Mouse (Mus musculus) hindbrain, postnatal 0 days (tissue): ENCODE results near the gene Ltbp1. TPM values are rescaled to one million over a fixed set of nuclear protein-coding genes. Genes with fewer than 3 reads are reported as not detected.

Source experiments
- ATAC-seq: fragments of 200-750 bp; cut with Nextera tagmentation; 2 replicates; pipeline ENCODE4 v1.8.0; 2017; ENCODE audit warnings: mild to moderate bottlenecking, moderate TSS enrichment, moderate library complexity
- DNase-seq: peaks from one replicate; pipeline ENCODE4 v3.0.0-alpha.2; 2015; ENCODE audit warnings: low spot score
- H3K27ac ChIP-seq: fragments of 300-500 bp; sonication (generic); 2 replicates; pipeline ENCODE4 v1.5.1; 2014; ENCODE audit warnings: mild to moderate bottlenecking
- H3K27me3 ChIP-seq: fragments of 300-500 bp; sonication (generic); 2 replicates; pipeline ENCODE4 v1.6.1; 2014; ENCODE audit warnings: low read length, mixed read lengths; ENCODE audit not compliant: insufficient read depth
- H3K36me3 ChIP-seq: fragments of 300-500 bp; sonication (generic); 2 replicates; pipeline ENCODE4 v1.6.1; 2014; ENCODE audit warnings: low read length, mixed read lengths; ENCODE audit not compliant: insufficient read depth
- H3K4me1 ChIP-seq: fragments of 300-500 bp; sonication (generic); 2 replicates; pipeline ENCODE4 v1.6.1; 2014; ENCODE audit warnings: antibody characterized with exemption, low read length, mixed read lengths; ENCODE audit not compliant: insufficient read depth
- H3K4me2 ChIP-seq: fragments of 300-500 bp; sonication (generic); 2 replicates; pipeline ENCODE4 v1.6.1; 2014; ENCODE audit warnings: low read depth, mild to moderate bottlenecking, low read length, moderate library complexity, mixed read lengths
- H3K4me3 ChIP-seq: fragments of 300-500 bp; sonication (generic); 2 replicates; pipeline ENCODE4 v1.5.1; 2014; ENCODE audit warnings: low read length
- H3K9ac ChIP-seq: fragments of 300-500 bp; sonication (generic); replicated peaks from 2 replicates; pipeline ENCODE4 v1.6.1; 2014; ENCODE audit warnings: mild to moderate bottlenecking, low read length, moderate library complexity, mixed read lengths
- H3K9me3 ChIP-seq: fragments of 300-500 bp; sonication (generic); 2 replicates; pipeline ENCODE4 v1.6.1; 2016; ENCODE audit warnings: low read length, mixed read lengths
- CTCF ChIP-seq: IDR thresholded peaks from 2 replicates; pipeline ENCODE4 v1.5.1; 2016; ENCODE audit warnings: antibody characterized with exemption, control low read depth, low read depth
- WGBS: fragments of 180-500 bp; shearing (Covaris S2); extraction: QIAGEN DNeasy Blood & Tissue Kit; methylation state at CpG from one replicate; pipeline ENCODE4 v1.1.7; 2014; 5-methylcytosine and 5-hydroxymethylcytosine counted together
- polyA plus RNA-seq: library from polyadenylated mRNA; unstranded; fragments of >200 nt; fragmentation: Nextera tagmentation; extraction: Ambion mirVana; gene quantifications from 2 replicates; pipeline ENCODE4 v1.2.1, GENCODE M21; 2015
- total RNA-seq: library from RNA; depleted of rRNA; stranded (reverse); fragments of >200 nt; gene quantifications from 2 replicates; pipeline ENCODE4 v1.2.3, GENCODE M21; 2014

Gene Ltbp1
- total and polyA plus RNA-seq, 2 experiments from 2014 or later, result 1.7 to 5.0 TPM

DNA sequence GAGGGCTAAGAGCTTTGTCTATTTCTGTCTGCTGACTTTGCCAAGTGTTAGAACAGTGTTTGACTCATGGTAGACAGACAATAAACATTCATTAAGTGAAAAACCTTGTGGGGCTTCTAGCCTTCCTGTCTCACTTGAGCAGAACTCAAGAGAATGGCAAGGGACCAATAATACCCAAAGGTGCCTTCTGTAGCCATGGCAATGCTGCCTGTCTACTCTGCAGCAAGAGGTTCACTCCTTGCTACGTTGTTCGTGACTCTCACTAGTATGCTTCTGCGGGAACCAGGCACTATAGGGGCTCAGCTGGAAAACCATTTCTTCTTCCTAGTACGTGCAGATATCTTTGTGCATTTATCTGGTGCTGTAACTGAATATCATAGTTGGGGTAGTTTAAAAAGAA lies 205.2 kb downstream of the Ltbp1 start:
- ATAC-seq (peak; percentile 55; the same call in 1 of the 2 replicates), DNase-seq (peak; percentile 7)
- no peaks in the 10 kb centered on the region for H3K9me3 ChIP-seq
- no peak overlapping the region for H3K27ac ChIP-seq
- no peaks in the 10 kb centered on the region for H3K27me3 ChIP-seq
- no peak overlapping the region for H3K4me2 ChIP-seq
- H3K4me1 ChIP-seq, result no peaks in the 10 kb centered on the region
- no peak overlapping the region for H3K4me3 ChIP-seq
- TF ChIP-seq CTCF, result no peak
- no peak overlapping the region for H3K9ac ChIP-seq
- no peaks in the 10 kb centered on the region for H3K36me3 ChIP-seq
- 76% methylated on average over 4 of the region's 4 CpGs for WGBS

DNA sequence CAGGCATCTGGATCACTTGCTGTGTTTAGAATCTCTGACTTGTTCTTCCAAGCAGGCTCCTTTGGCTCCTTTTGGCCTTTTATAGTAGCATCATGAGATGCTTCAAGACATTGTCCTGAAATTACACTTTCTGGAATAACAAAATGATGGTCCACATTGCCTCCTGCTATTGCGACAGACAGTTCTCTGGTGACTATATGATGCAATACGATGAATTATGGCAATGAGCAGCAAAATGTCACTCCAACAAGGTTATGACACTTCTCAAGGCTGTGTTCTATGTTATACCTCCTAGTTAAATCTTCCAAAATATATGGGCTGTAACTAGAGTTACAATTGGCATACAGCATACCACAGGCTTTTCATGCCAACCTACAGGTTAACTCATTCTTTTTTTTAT lies 211.0 kb downstream of the Ltbp1 start:
- ATAC-seq (no peak), DNase-seq (no peak)
- no peak for TF ChIP-seq CTCF
- Histone ChIP-seq H3K27me3 (no peaks in the 10 kb centered on the region), H3K4me3 (no peak overlapping the region), H3K36me3 (no peaks in the 10 kb centered on the region), H3K4me2 (no peak overlapping the region), H3K4me1 (no peaks in the 10 kb centered on the region), H3K9me3 (no peaks in the 10 kb centered on the region), H3K9ac (no peak overlapping the region), H3K27ac (no peak overlapping the region)
- 95% methylated on average over 2 of the region's 2 CpGs for WGBS

DNA sequence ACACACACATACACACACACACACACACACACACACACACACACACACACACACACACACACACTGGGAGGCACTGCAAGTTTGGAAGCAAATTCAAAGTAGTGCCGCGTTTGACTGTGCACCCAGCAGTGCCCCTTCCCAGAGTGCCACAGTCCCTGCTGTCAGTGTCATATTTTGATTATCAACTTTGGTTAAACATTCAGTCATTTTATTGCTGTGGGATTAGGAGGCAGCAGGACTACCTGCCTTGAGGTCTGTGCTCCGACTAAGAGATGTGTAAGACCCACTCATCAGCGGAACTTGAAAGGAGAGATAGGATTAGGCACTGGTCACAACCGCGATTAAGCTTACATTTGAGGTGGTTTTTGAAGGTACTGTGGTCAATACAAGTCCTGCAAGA lies 213.3 kb downstream of the Ltbp1 start:
- no peak overlapping the region for H3K4me2 ChIP-seq

DNA sequence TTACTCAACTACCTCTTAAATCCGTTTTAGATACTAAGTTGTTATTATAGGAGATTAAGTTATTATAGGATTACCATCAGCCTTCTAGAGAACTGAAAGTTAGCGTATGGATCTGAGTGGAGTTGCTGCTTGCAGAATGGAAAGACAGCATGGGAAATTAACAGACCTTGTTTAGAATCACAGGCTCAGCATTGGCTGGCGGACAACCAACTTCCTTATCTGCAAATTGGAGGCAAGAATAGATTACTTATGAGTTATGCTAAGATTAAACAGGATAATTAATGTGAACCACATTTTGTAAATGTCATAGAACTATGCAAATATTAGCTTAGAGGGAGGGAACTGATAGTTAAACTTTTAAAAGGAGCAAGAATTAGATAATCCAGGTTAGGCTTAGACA lies 223.0 kb downstream of the Ltbp1 start:
- 86% methylated on average over 3 of the region's 3 CpGs for WGBS
- Histone ChIP-seq H3K9ac (no peak overlapping the region), H3K9me3 (no peaks in the 10 kb centered on the region), H3K4me3 (no peak overlapping the region), H3K36me3 (no peaks in the 10 kb centered on the region), H3K4me1 (no peaks in the 10 kb centered on the region), H3K27ac (no peak overlapping the region), H3K4me2 (no peak overlapping the region), H3K27me3 (no peaks in the 10 kb centered on the region)
- DNase-seq (no peak), ATAC-seq (no peak)
- TF ChIP-seq CTCF, result no peak

More for the DNA sequence above, 213.3 kb downstream of the Ltbp1 start:
- no peaks in the 10 kb centered on the region for H3K27me3 ChIP-seq
- H3K27ac ChIP-seq, result no peak overlapping the region
- no peak overlapping the region for H3K4me3 ChIP-seq
- WGBS, result 82% methylated on average over 6 of the region's 6 CpGs
- no peaks in the 10 kb centered on the region for H3K36me3 ChIP-seq
- ATAC-seq, result no peak
- no peak for DNase-seq
- TF ChIP-seq CTCF, result no peak
- H3K9ac ChIP-seq, result no peak overlapping the region
- no peaks in the 10 kb centered on the region for H3K9me3 ChIP-seq
- no peaks in the 10 kb centered on the region for H3K4me1 ChIP-seq

DNA sequence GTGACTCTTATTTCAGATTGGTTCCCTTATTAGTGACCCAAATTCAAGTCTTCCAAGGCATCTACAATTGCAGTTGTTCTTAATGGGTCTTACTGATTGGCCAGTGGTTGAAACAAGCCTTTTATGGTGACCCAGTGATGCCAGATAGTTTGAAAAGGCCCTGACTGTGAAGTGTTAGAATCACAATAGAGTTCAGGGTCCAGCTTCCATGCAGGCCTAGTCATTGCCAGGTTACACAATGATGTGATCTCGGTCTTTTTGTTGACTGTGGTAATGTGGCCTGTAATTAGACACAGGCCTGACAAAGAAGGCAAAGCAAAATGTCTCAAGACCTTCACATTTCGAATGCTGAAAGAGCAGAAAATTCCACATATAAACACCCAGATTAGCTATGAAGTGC lies 227.8 kb downstream of the Ltbp1 start:
- ATAC-seq, result no peak
- Histone ChIP-seq H3K9ac (no peak overlapping the region), H3K4me3 (no peak overlapping the region), H3K9me3 (no peaks in the 10 kb centered on the region), H3K4me2 (no peak overlapping the region), H3K4me1 (no peaks in the 10 kb centered on the region), H3K27ac (no peak overlapping the region), H3K27me3 (no peaks in the 10 kb centered on the region), H3K36me3 (no peaks in the 10 kb centered on the region)
- TF ChIP-seq CTCF, result no peak
- 14% methylated on average over 2 of the region's 2 CpGs for WGBS
- DNase-seq, result no peak

DNA sequence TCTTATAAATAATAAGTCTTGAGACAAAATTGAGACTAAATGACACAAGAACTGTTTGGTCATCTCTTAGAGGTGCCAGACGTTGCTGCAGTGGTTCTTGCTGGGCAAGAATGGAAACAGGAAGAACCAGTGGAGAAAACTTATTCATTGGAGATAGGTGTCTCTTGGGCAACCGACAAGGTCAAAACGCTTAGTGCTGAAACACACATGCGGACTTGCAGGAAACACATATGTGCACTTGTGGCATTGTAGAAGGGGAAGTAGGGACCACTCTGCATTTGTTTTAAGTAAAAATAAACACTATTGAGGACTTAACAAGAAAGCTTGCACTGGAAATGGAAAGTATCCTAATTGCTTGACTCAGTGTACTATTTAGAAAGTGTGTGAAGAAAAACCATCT lies 228.6 kb downstream of the Ltbp1 start:
- no peaks in the 10 kb centered on the region for H3K36me3 ChIP-seq
- no peaks in the 10 kb centered on the region for H3K27me3 ChIP-seq
- no peak for DNase-seq
- TF ChIP-seq CTCF, result no peak
- no peak overlapping the region for H3K4me3 ChIP-seq
- WGBS, result 90% methylated on average over 4 of the region's 4 CpGs
- no peaks in the 10 kb centered on the region for H3K9me3 ChIP-seq
- no peak overlapping the region for H3K9ac ChIP-seq
- H3K27ac ChIP-seq, result no peak overlapping the region
- H3K4me1 ChIP-seq, result no peaks in the 10 kb centered on the region
- no peak for ATAC-seq
- no peak overlapping the region for H3K4me2 ChIP-seq

DNA sequence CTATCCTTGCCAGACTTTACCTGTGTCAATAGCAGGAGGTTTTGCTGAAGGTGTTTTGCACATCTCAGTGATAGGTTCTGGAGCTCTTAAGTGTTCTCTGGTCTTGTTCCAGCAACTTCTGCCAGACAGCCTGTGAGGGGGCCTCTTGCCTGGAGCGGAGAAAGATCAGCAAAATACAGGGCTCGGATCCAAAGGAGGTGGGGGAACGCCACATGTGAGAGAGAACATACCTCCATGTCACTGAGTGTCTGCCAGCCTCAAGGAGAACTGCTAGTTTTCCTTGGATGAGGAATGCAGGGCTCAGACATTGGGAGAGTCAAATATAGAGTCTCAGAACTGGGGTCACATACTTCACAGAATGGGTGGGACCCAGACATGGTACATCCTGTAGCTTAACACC lies 230.4 kb downstream of the Ltbp1 start:
- Histone ChIP-seq H3K36me3 (no peaks in the 10 kb centered on the region), H3K27me3 (no peaks in the 10 kb centered on the region), H3K27ac (no peak overlapping the region), H3K9ac (no peak overlapping the region), H3K4me1 (no peaks in the 10 kb centered on the region), H3K4me2 (no peak overlapping the region), H3K4me3 (no peak overlapping the region), H3K9me3 (no peaks in the 10 kb centered on the region)
- 46% methylated on average over 3 of the region's 3 CpGs for WGBS
- ATAC-seq, result no peak
- no peak for TF ChIP-seq CTCF
- peak; percentile 28 for DNase-seq
